Mouse (Mus musculus): ENCODE measurements around the gene Tns1. TPM values are rescaled to one million over a fixed set of nuclear protein-coding genes. Genes with fewer than 3 reads are reported as not detected.

Tns1 gene
- polyA plus RNA-seq, 1 experiment from 2014 or later, result 121 TPM

DNA sequence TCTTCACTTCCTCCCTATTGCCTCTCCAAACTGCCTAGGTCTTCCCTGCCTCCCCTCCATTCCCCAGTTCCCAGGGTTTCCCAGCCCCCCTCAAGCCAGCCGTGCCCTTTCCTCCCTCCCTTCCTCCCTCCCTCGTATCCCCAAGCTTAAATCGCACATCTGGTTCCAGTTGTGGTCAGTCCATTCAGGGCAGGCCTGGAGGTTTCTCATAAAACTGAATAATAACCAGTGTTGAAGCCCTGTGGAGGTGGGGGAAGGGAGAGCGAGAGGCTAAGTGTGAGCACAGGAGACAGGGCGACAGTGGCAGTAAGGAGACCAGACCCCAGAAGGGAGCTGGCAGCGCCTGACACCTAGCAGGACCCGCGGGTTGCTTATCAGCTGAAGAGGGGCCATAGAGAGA is 82.6 kb downstream of the Tns1 start:
- peak overlapping the region; percentile 38 for H3K4me2 ChIP-seq
- H3K27me3 ChIP-seq, result no peaks in the 10 kb centered on the region
- H3K9me3 ChIP-seq (replicated peaks), result no peaks in the 10 kb centered on the region
- peaks cover 94% of the 10 kb centered on the region for H3K4me1 ChIP-seq (replicated peaks)
- no peak overlapping the region for H3K9ac ChIP-seq
- no peak for ATAC-seq (replicated peaks; ENCODE audit: insufficient number of reproducible peaks, insufficient read depth, low FRiP score, low read depth)
- H3K36me3 ChIP-seq, result no peaks in the 10 kb centered on the region
- H3K27ac ChIP-seq, result peak overlapping the region; percentile 75
- WGBS, result 13% methylated on average over 8 of the region's 8 CpGs
- H3K4me3 ChIP-seq, result no peak overlapping the region

DNA sequence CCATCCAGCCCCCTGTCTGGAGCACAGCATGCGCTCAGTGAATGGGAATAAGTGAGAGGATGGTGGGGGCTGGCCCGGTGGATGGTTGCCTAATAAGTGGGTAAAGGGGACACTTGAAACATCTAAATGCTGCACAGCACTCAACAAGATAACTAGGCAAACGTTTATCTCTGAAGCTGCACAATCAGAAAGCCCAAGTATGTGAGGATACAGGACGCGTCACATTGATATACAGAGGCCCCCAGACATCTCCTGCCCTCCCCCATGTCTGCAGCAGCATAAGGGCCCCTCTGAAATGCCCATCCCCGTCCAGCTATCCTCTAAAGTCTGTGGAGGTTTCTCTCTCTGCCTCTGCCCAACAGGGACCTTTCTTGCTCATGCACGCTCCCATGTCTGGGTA is 83.1 kb downstream of the Tns1 start:
- Histone ChIP-seq H3K36me3 (no peaks in the 10 kb centered on the region), H3K9me3 (replicated peaks) (no peaks in the 10 kb centered on the region), H3K27me3 (no peaks in the 10 kb centered on the region), H3K4me2 (peak overlapping the region; percentile 38; the same call in 1 of the 2 replicates), H3K4me3 (no peak overlapping the region), H3K27ac (peak overlapping the region; percentile 75), H3K4me1 (replicated peaks) (peaks cover 94% of the 10 kb centered on the region), H3K9ac (0 out of 2 replicates have a peak overlapping the region, but pooled peaks have one; percentile 20)
- no peak; the same call in 1 of the 2 replicates for ATAC-seq (replicated peaks; ENCODE audit: insufficient number of reproducible peaks, insufficient read depth, low FRiP score, low read depth)
- WGBS, result 36% methylated on average over 7 of the region's 7 CpGs

DNA sequence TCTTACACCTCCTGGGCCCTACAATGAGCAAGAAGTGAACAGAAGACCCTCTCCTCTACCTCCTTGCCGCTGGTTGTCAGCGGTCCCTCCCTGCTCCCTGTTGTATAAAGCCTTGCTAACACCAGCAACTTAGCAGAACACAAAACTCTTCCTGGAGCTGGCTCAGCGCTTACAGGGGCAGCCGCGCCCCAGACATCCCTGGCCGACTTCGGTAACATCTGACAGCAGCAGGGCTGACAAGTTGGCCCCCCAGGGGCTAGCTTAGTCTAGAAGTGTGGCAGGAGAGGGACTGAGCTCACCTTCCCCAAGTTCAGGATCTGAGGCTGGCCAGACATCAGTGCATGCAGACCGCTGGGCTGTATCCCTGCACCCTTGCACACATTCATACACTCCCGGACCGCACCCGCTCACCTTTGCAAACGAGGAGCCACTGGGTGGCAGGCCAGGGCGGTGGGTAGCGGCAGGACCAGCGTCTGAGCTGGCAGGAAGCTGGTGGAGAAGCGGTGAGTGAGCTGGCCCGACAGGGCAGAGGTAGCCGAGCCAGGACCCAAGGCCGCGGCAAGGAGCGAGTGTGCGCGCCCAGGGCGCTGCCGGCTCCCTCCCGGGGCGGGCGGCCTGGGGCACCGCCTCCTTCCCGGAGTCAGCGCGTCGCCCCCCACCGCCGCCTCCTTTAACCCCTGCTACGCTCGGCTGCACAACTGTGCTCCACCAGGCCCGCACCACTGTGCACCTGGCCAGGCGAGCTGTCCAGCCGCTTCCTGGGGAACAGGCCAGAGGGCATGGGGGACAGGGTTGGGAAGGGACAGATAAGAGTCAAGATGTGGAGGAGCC is 87.5 kb downstream of the Tns1 start:
- no peaks in the 10 kb centered on the region for H3K9me3 ChIP-seq (replicated peaks)
- peak overlapping the region; percentile 56 for H3K4me3 ChIP-seq
- peak overlapping the region; percentile 75 for H3K4me2 ChIP-seq
- H3K4me1 ChIP-seq (replicated peaks), result peaks cover 100% of the 10 kb centered on the region
- WGBS, result 2% methylated on average over 35 of the region's 40 CpGs
- no peaks in the 10 kb centered on the region for H3K27me3 ChIP-seq
- ATAC-seq (replicated peaks; ENCODE audit: insufficient number of reproducible peaks, insufficient read depth, low FRiP score, low read depth), result peak; percentile 60
- no peaks in the 10 kb centered on the region for H3K36me3 ChIP-seq
- H3K9ac ChIP-seq, result peak overlapping the region; percentile 59
- peak overlapping the region; percentile 93 for H3K27ac ChIP-seq

DNA sequence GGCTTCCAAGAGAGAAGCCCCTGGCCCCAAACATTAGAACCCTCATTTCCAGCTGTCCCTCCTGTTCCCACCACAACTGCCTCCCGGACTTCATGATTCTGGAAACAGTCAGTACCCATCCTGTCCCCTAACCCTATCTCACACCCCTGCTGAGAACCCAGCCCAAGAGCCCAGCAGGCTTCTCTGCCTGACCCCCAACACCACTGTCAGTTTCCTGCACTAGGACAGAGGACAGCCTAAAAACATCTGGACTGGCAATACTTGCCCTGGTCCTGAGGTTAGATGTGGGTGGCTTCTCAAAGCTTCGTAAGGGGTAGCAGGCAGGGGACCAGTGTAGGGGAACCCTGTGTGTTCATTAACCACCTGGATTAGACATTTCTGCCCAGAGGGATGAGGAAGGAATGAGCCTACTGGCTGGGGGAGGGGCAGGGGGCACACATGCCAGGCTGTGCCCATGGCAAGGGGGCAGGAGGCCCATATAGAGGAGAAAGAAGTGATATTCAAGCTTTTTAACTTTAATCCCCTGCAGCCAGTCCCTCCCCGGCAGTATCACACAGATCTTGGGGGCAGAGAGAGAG is 88.2 kb downstream of the Tns1 start:
- peak overlapping the region; percentile 93 for H3K27ac ChIP-seq
- WGBS, result 41% methylated on average over 3 of the region's 3 CpGs
- H3K9ac ChIP-seq, result peak overlapping the region; percentile 59
- H3K9me3 ChIP-seq (replicated peaks), result no peaks in the 10 kb centered on the region
- ATAC-seq (replicated peaks; ENCODE audit: insufficient number of reproducible peaks, insufficient read depth, low FRiP score, low read depth), result no peak
- peaks cover 100% of the 10 kb centered on the region for H3K4me1 ChIP-seq (replicated peaks)
- H3K27me3 ChIP-seq, result no peaks in the 10 kb centered on the region
- peak overlapping the region; percentile 56 for H3K4me3 ChIP-seq
- H3K36me3 ChIP-seq, result no peaks in the 10 kb centered on the region
- H3K4me2 ChIP-seq, result peak overlapping the region; percentile 75

DNA sequence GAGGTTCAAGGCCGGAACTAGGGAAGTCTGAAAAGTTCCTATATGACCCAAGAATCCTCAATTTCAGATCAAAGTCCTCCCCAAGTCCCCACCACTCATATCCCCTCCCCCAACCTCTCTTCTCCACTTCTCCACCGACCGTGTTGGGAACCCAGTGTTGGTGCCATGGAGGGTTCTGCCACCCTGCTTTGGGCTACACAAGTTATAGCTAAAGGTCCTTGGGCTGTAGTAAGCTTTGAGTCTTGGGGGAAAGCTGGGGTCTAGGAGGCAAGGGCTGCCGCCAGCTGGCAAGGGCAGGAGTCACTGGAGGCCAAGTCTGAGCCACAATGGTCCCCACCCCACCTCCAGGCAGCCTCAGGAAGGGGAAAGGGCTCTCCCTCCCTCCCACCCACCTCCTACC is 88.8 kb downstream of the Tns1 start:
- ATAC-seq (replicated peaks; ENCODE audit: insufficient number of reproducible peaks, insufficient read depth, low FRiP score, low read depth), result no peak
- peak overlapping the region; percentile 93 for H3K27ac ChIP-seq
- 49% methylated on average over 4 of the region's 4 CpGs for WGBS
- H3K27me3 ChIP-seq, result no peaks in the 10 kb centered on the region
- H3K4me3 ChIP-seq, result peak overlapping the region; percentile 56
- peak overlapping the region; percentile 59 for H3K9ac ChIP-seq
- H3K36me3 ChIP-seq, result no peaks in the 10 kb centered on the region
- H3K4me1 ChIP-seq (replicated peaks), result peaks cover 100% of the 10 kb centered on the region
- peak overlapping the region; percentile 75 for H3K4me2 ChIP-seq
- no peaks in the 10 kb centered on the region for H3K9me3 ChIP-seq (replicated peaks)

DNA sequence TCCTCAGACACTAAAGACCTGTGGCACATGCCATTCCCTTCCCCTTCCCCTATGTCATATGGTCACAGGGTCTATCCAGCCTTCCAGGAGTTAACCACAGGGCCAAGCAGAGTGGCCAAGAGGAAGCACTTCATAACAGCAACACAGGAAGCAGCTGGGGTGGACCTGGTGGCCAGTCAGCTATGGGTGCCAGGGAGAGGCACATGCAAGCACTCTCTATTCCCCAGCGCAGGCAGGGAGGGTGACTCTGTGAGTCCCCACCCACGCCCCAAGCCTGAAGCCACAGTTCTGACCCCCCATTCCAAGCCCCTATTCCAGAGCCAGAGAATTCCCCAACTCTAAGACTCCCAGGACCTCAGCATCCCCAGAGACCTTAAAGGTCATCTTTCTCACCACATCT is 89.5 kb downstream of the Tns1 start:
- peak overlapping the region; percentile 59 for H3K9ac ChIP-seq
- H3K36me3 ChIP-seq, result no peaks in the 10 kb centered on the region
- H3K4me2 ChIP-seq, result peak overlapping the region; percentile 75
- ATAC-seq (replicated peaks; ENCODE audit: insufficient number of reproducible peaks, insufficient read depth, low FRiP score, low read depth), result no peak
- peak overlapping the region; percentile 56 for H3K4me3 ChIP-seq
- H3K4me1 ChIP-seq (replicated peaks), result peaks cover 100% of the 10 kb centered on the region
- no peaks in the 10 kb centered on the region for H3K9me3 ChIP-seq (replicated peaks)
- no peaks in the 10 kb centered on the region for H3K27me3 ChIP-seq
- peak overlapping the region; percentile 93 for H3K27ac ChIP-seq
- 70% methylated on average over 2 of the region's 2 CpGs for WGBS

DNA sequence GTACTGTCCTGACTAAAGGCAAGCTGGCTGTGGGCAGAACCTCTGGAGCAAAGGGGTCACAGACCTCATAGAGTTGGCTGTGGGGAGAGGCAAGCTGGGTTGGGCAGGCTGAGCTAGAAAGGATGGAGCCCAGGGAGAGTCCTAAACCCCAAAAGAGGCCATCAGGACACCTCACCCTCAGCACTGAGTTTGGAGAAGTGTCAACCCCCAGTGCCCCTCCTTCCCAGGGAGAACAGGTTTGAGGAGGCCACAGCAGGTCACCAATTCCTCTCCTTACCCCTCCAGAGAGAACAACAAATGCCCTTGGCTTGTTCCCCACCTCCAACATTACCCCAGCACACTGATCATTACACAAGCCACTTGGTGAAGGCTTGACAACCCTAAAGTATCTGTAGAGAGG is 90.0 kb downstream of the Tns1 start:
- Histone ChIP-seq H3K4me3 (0 out of 2 replicates have a peak overlapping the region, but pooled peaks have one; percentile 3), H3K9ac (no peak overlapping the region; the same call in 1 of the 2 replicates), H3K4me1 (replicated peaks) (peaks cover 100% of the 10 kb centered on the region), H3K27ac (peak overlapping the region; percentile 93), H3K36me3 (no peaks in the 10 kb centered on the region), H3K9me3 (replicated peaks) (no peaks in the 10 kb centered on the region), H3K4me2 (peak overlapping the region; percentile 75), H3K27me3 (no peaks in the 10 kb centered on the region)
- no peak for ATAC-seq (replicated peaks; ENCODE audit: insufficient number of reproducible peaks, insufficient read depth, low FRiP score, low read depth)

DNA sequence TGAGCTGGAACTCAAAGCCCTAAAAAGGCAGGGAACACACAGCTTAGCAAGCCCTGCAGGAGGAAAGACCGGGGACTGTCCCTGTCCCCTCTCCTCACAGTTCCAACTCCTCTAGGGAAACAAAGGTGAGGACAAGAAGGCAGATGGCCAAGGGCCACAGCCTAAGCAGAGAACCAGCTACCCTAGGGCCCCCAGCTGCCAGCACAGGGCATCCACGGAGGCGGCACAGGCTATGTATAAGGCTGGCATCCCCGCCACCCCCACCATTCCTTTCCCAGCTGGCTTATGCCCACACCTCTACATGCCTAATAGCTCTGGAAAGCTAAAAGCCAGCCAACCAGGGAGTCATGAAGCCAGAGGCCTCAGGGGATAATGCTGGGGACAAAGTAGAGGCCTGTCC is 90.8 kb downstream of the Tns1 start:
- Histone ChIP-seq H3K4me2 (peak overlapping the region; percentile 75), H3K4me1 (replicated peaks) (peaks cover 100% of the 10 kb centered on the region), H3K9ac (peak overlapping the region; percentile 26), H3K36me3 (no peaks in the 10 kb centered on the region), H3K27ac (peak overlapping the region; percentile 93), H3K4me3 (no peak overlapping the region), H3K27me3 (no peaks in the 10 kb centered on the region), H3K9me3 (replicated peaks) (no peaks in the 10 kb centered on the region)
- 69% methylated on average over 4 of the region's 4 CpGs for WGBS
- ATAC-seq (replicated peaks; ENCODE audit: insufficient number of reproducible peaks, insufficient read depth, low FRiP score, low read depth), result no peak

DNA sequence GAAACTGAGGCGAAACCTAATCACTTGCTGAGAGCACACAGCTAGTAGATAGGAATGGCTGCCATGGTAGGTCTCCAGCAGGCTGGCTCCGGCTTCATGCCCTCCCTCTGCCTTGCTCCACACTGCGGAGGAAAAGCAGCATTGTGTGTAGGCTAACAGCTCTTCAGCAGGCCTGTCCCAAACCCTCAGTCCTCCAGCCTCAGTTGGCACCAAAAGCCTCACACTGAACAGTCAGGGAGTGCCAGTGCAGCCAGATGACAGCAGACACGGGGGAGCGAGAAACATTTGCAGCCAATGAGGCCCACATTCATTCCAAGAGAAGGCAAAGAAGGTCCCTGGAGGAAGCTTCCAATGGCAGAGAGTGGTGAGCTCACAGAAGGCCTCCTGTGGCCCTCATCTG is 91.3 kb downstream of the Tns1 start:
- peak overlapping the region; percentile 26 for H3K9ac ChIP-seq
- H3K9me3 ChIP-seq (replicated peaks), result no peaks in the 10 kb centered on the region
- H3K36me3 ChIP-seq, result no peaks in the 10 kb centered on the region
- peaks cover 100% of the 10 kb centered on the region for H3K4me1 ChIP-seq (replicated peaks)
- H3K4me3 ChIP-seq, result no peak overlapping the region
- no peak for ATAC-seq (replicated peaks; ENCODE audit: insufficient number of reproducible peaks, insufficient read depth, low FRiP score, low read depth)
- 73% methylated on average over 5 of the region's 5 CpGs for WGBS
- H3K27me3 ChIP-seq, result no peaks in the 10 kb centered on the region
- H3K4me2 ChIP-seq, result peak overlapping the region; percentile 75
- H3K27ac ChIP-seq, result peak overlapping the region; percentile 93

DNA sequence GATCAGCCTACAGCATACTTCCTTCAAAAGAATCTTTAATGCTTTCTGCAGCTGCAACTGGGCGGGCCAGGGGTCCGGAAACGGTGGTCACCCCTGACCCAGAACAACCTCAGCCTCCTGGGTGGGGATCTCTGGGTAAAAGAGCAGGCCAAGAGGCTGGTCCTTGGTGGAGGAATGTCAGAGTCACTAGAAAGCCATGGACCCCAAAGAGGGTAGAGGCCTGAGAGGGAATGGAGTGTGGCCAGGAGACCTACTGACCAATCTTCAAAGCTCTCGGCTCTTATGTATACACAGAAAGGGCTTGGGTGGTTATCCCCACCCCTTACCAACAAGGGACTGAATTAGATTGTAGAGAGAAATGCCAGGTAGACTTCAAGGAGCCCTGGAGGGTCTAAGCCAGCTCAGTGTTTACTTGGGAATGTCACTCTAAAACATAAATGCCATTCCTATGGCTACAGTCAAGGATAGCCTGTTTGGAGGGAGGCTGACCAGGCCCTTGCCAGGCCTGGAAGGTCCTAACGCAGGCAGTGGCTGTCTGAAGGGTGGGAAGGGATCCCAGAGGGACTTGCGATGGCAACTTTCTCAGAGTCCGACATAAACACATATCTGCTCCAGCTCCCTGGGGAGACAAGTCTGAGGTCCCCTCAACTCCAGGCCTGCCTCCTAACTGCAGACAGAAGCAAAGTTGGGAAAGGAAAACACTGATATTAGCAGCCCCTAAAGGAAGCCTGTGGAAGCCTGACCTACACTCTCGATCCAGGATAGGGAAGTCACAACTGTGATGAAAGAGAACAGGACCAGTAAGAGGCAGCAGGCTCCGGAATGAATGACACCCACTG is 92.3 kb downstream of the Tns1 start:
- peak overlapping the region; percentile 38 for H3K4me2 ChIP-seq
- no peak for ATAC-seq (replicated peaks; ENCODE audit: insufficient number of reproducible peaks, insufficient read depth, low FRiP score, low read depth)
- no peaks in the 10 kb centered on the region for H3K27me3 ChIP-seq
- H3K9ac ChIP-seq, result peak overlapping the region; percentile 31
- peaks cover 100% of the 10 kb centered on the region for H3K4me1 ChIP-seq (replicated peaks)
- 61% methylated on average over 9 of the region's 9 CpGs for WGBS
- H3K4me3 ChIP-seq, result no peak overlapping the region
- no peaks in the 10 kb centered on the region for H3K9me3 ChIP-seq (replicated peaks)
- no peaks in the 10 kb centered on the region for H3K36me3 ChIP-seq
- H3K27ac ChIP-seq, result peak overlapping the region; percentile 93

DNA sequence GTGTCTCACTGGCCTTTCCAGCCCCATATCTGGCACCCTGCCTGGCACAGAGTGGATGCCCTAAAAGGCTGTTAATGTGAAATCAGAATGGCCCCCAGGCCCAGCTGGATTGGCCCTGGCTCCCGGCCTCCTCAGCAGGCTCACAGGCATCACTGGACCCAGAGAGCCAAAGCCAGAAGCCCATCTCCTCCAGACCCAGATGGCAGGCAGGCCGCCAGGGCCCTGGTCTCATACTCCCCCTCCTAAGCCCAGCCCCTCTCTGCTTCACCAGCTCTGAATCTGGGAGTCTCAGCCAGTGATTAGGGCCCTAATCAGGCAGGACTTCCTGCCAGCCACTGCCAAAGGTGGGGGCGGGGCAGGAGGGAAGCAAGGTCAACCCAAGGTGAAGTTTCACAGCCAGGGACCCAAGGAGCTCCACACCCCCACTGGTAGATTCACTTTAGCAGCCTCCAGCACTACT is 93.3 kb downstream of the Tns1 start:
- H3K27ac ChIP-seq, result peak overlapping the region; percentile 93
- H3K4me2 ChIP-seq, result peak overlapping the region; percentile 38
- peak; percentile 73 for ATAC-seq (replicated peaks; ENCODE audit: insufficient number of reproducible peaks, insufficient read depth, low FRiP score, low read depth)
- 0 out of 2 replicates have a peak overlapping the region, but pooled peaks have one; percentile 11 for H3K4me3 ChIP-seq
- H3K27me3 ChIP-seq, result no peaks in the 10 kb centered on the region
- peak overlapping the region; percentile 31 for H3K9ac ChIP-seq
- no peaks in the 10 kb centered on the region for H3K36me3 ChIP-seq
- no peaks in the 10 kb centered on the region for H3K9me3 ChIP-seq (replicated peaks)
- peaks cover 100% of the 10 kb centered on the region for H3K4me1 ChIP-seq (replicated peaks)
- WGBS, result 18% methylated on average over 3 of the region's 3 CpGs

Measured in heart, embryonic 15.5 days (tissue).